Mouse (Mus musculus) heart, adult 9 months (tissue): ENCODE results near the gene Kif14.
"Not testable (repeated sequence)": the region's sequence is repeated elsewhere in the genome, so short reads cannot be mapped to it uniquely, and the experiment has no call there.

Experiments used
- DNase-seq, 2 experiments: peaks; one replicate each; pipeline ENCODE4 v3.0.0; 2022; ENCODE audit warnings: low spot score in 2 of 2

The Kif14 gene

DNA sequence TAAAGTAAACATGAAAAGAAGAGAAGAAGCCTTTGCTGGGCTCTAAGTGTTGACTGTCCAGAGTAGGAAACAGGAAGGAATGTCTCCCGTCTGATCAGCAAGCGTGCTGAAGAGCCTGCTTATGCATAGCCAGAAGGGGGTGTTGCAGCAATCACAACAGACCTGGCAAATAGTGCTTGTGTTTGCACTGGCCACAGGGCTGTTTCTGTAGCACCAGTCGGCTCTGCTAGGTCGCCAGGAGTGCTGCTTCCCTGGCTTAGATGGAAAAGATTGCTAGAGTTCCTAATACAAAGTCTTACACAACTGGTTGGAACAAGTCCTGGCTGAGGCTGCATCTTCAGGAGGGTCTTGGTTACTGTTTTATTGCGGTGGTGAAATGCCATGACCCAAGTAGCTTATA is 25.5 kb downstream of the Kif14 start:
- no peak for DNase-seq

DNA sequence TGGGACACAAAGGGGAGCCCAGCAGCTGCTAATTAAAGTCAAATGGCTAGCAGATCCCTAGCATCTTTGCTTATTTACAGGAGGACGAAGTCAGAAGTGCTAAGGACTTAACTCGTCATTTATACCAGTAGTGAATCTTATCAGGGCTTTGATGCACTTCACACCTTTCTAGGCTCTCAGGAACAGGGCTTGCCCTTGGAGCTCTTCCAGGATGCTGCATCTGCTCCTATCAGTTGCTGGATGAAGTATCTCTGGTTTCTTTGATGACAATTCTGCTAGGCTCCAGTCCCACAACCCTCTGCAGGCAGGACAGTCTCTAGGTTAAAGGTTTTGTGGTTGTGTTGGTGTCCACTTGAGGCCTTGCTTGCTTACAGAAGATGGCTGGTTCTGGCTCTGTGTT is 26.1 kb downstream of the Kif14 start:
- DNase-seq, result no peak

DNA sequence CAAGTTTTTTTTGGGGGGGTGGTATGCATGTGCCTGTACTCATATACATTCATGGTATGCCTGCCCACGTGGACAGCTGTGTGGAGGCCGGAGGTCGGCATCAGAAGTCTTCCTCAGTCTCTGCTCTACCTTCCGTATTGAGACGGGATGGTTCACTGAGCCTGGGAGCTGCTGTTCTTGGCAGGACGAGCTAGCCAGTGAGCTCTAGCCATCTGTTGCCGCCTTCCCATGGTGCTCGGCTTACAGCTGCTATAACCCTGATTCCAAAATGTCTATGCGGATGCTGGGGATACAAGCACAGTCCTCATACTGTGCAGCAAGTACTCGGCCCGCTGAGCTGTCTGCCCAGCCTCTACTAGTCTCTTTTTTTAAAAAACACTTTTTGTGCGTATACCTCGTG is 33.2 kb downstream of the Kif14 start:
- no peak for DNase-seq

DNA sequence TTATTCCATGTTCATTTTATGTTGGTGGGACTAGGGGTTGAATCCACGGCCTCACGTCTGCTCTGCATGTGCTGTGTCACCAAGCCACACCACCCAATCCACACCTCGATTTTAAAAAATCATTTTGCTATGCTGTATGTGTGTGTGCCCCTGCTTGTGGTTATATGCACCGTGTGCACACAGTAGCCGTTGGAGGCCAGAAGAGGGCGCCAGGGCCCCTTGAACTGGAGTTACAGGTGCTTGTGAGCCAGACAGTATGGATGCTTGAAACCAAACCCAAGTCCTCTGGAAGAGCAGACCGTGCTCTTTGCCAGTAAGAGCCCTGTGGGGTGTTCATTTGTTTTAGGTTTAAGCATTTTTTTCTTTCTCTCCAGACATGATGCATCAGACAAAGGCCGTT is 36.8 kb downstream of the Kif14 start:
- no peak for DNase-seq

DNA sequence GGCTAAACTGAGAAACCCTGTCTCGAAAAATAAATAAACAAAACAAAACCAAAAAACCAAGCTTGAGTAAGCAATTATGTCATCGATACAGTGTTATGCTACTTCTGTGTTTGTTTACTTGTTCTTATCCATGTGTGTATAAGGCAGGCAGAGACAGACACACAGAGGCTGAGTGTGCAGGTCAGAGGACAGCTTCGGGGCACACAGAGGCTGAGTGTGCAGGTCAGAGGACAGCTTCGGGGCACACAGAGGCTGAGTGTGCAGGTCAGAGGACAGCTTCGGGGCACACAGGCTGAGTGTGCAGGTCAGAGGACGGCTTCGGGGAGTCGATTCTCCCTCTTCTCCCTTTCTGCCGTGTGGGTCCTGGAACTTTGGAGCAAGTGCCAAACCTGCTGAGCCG is 40.1 kb downstream of the Kif14 start:
- DNase-seq, result not testable (repeated sequence)

DNA sequence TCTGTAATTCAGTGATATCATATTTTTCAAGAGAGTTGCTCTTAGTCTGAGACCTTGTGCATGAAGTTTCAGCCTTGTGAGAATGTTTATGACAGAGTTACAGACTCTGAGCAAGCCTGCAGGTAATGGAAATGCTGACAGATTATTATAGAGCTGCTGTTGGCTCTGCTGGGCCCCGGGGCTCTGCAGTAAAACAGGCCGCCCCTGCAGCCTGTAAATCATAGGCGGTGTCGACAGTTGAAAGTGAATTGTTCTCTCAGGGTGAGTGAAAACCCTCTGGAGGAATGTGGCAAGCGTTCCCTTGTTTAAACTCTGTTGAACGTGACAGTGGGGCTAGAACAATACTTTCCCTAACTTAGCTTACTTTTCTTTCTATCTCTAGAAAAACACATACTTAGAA is 46.2 kb downstream of the Kif14 start:
- no peak for DNase-seq

DNA sequence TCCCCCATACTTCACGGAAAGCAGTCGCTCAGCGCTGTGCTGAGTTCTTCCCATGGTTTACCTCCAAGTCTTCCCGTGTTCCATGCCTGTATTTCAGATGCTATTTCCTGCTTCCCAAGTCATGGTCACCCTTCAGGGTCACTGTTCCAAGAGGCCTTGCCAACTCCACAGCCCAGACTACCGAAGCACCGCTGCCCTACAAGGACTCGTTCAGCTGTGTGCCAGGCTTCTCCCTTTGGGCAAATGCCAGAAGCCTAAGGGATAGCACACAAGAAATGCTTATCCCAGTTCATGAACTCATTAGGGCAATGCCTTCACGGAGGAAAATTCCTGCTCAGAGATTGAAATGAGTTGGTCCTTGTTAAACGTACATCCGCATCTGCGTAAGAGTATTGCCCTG is 47.0 kb downstream of the Kif14 start:
- DNase-seq, result peak; percentile 15 to 41

DNA sequence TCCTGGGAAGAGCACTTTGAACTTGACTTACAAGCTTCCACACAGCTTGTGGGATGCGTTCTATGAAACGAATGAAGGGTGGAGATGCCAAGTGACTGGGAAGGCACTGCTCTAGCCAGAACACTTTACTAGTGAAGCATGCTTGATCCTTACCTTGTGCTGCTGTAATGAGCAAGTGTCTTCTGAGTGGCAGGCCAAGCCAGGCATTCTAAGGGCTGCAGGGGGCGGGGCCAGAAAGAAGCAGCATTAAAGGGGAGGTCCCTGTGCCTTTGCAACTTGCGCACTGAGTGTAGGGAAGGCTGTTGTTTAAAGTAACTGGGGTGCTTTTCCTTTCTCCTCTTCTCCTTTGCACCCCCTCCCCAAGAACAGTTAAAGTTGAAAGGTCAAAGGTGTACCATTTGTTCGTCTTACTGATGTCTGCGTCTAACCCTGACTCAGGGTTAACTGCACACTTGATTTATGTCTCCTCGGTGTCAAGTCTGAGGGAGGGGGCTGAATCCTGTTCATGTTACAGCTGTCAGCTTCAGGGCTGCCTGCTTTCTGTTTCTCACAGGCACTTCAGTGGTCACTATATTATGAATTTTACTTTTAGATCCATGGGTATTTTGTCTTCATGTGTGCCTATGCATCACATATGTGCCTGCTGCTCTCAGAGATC is 52.7 kb downstream of the Kif14 start:
- no peak for DNase-seq

DNA sequence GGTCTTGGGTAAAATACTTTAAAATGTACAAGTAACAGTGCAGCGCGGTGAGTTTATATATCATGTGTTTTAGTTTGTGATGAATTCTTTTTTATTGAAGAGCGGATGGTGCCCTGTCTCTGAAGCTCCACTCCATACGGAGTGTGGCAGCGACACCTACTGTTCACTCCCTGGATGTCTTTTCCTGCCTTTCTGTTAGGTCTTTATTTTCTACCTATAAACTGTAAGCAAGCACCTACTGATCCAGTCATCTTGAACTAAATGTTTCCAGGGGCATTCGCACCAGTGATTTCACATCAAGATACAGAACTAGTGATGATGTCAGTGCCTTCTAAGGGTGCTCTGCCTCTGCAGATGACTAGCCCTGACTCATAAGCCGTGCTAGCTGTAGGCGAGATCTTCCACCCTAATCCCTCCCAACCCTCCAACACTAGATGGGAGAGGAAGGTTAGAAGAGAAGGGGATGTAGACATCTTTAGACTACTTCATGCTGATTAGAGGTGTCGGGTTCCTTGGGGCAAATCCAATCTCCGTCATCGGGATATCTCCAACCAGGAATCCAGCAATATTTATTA is 55.3 kb downstream of the Kif14 start:
- DNase-seq, result no peak

DNA sequence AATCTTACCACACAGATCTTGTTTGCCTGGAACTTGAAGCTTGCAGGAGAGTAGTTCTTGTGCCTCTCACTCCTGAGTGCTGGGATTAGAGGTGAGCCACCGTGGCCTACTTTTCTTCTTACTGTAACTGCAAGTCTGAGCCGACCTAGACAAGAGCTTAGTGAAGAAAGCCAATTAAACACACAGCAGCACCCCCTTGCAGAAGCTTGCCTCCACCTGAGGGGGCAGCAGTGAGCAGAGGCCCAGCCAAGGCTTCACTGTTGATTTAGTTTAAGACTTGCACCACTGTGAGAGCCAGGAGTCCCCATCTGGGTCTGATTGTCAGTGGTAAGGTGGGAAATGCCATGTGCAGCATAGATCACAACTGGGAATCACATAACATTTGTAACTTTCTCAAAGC is 58.8 kb downstream of the Kif14 start:
- peak in 1 of 2 experiments; percentile 13 for DNase-seq

DNA sequence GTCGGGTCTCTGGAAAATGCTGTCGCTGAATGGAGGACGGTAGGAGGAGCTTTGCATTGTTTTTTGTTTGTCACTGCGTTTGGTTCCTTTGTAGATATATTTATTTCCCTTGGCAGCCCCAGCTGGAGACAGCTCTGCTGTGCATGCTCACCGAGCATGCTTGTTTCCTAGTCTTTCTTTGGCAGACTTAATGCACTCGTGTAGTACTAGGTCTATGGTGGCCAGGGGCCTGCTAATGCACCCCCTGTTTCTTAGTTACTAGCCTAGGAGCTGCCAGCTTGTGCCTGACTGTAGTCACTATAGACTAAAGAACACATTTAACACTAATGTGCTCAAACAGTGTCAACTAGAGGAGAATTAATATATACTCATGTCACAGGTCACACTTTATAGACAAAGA is 59.7 kb downstream of the Kif14 start:
- DNase-seq, result no peak

DNA sequence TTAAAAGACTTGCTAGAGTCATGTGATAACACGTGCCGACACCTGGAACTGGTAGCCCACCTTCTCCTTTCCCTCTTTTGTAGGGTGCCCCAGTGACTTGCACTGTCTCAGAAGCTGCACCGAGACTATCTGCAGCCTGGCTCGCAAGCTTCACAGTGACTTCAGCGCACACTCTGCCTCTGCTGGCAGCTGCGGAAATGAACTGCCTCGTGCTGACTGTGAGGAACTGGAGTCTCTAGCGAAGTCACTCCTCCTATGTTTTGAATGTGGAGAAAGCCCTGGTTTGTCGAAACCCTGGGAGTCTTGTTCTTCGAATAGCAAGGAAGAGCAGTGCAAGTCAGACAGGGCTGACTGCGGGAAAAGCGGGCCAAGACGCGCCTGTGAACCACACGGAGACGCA is 61.0 kb downstream of the Kif14 start:
- no peak for DNase-seq

DNA sequence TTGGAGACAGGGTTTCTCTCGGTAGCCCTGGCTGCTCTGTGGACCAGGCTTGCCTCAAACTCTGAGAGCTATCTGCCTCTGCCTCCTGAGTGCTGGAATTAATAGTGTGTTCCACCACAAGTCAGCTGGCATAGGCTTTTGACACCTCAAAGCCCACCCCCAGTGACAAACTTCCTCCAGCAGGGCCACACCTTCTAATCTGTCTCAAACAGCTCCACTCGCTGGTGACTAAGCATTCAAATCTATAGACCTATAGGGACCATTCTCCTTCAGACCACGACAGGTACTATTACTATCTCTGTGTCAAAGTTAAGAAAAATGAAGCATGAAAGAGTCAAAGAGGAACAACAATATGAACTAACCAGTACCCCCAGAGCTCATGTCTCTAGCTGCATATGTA is 66.4 kb downstream of the Kif14 start:
- DNase-seq, result no peak

DNA sequence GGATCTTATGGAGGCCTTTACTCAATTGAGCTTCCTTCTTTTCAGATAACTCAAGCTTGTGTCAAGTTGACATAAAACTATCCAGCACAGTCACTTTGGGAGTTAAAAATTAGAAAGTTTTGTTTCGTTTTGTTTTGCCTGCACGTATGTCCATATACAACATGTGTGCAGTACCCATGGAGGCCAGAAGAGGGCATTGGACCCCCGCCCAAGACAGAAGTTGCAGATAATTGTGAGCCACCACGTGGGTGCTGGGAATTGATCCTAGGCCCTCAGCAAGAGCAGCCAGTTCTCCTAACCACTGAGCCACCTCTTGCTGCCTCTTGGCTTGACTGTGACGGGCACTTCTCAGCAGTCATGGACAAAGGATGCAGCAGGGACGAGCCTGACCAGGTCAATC is 70.8 kb downstream of the Kif14 start:
- no peak for DNase-seq

DNA sequence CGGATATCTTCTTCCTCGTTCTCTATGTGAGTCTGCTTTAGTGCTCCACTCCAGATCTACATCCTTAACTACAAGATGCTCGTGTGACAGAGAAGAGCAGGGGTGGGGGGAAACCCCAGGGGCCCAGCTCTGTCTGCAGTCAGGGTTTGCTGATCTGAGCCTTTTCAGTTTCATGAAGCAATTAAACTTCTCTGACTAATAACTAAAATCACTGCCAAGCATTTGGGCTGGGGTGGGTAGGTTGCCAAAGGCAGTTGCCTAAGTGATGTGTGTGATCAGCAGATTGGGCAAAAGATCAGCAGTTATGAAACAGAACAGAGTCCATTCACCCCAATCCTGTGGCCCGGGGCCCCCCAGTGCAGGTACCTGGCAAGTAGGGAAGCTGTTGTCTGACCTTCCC is 72.1 kb downstream of the Kif14 start:
- DNase-seq, result peak; percentile 15 to 33

DNA sequence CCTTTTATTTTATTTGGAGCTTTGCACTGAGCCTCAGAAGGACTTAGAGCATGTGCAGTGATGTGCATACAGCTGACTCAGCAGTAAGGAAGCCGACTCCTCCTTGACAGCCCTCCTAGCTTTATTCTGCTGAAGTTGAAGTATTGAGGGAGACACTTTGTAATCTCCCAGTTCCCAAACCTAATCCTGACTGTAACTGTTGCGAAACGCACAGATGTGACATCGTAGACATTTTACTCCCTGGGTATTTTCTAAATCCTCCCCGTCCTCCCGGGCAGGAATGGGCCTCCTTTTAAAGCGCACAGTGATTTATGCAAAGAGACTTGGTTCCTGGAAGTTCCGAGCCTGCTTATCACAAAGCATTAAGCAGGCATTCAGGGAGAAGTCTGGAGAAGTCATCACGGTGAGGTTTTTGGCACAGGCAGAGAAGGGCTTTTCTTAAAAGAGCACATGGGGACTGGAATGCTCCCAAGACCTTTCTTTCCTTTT is 74.3 kb downstream of the Kif14 start:
- peak; percentile 32 to 61 for DNase-seq

DNA sequence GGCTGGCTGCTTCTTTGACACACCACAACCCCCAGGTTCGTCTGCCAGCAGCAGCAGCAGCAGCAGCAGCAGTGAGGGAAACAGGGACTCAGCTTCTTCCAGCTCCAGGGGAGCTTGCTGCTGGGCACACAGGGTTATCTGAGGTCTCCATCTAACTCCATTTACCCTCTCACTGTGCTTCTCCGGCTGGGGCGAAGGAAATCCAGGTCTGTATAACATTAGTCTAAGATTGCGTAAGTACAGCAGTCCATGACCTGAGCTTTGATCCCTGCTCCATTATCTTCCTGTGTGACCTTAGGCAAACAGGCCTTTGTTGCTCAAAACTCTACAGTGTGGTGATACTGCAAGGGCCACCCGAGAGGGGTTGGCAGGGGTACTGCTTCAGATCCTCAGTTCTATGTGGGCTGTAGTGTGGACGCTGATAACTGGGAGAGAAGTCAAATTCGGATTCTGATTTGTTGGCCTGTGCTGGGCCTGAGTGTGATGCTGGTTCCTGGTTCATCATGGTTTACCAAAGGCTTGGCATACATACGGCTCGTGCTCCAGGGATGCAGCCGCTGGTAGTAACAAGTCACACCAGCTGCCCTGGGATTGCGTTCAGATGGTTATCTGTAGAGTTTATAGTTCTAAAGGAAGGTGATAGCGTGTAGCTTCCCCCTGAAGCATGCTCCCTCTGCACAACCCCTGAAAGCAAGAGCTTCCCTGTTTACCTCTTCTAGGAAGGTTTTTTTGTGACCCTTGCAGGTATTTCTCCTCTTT is 75.7 kb downstream of the Kif14 start:
- DNase-seq, result no peak

DNA sequence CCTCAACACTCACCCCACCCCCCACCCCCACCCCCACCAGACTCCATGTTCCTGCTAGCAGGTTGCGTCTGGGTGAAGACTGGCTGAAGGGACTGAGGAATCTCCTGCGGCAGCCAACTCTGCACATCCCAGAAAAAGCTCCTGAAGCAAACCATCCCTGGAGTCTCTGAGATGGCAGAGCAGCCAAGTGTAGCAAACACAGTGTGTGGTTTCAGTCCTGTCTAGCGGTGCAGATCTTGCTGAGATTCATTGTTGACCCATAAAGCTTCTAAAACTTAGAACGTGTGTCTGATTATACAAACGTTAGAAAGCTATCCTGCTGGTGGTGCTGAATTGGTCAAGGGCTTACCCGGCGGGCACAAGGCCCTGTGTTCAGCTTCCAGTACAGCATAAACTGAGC is 77.8 kb downstream of the Kif14 start:
- no peak for DNase-seq

DNA sequence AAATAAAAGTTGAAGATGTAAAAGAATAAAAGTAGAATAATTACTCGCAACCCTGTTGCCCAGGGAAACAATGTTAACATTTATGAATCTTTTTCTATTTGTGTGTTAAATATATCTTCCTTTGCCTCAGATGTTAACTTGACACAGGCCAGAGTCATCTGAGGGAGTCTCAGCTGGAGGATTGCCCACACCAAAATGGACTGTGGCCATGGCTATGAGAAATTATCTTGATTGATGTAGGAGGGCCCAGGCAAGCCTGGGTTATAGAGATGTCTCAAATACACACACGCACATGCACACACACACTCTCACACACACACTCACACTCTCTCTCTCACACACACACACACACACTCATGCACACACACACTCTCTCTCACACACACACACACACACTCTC is 80.9 kb downstream of the Kif14 start:
- DNase-seq, result no peak

DNA sequence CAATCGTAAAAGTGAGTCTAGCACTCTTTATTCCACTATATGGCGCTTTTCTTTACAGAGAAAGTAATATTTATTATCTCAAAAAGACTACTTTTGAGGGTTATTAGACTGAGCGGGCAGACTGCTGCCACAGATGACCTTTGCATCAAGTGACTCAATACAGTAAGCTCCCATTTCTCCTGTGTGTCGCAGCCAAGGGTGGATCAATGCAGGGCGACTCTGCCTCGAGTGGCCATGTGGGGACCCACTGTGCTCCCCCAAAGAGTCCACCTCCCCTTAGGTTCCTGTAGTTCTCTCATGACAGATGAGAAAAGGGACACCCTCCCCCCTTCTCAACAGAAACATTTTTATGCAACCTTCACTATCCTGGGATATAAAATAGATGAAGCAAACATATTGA is 84.1 kb downstream of the Kif14 start:
- no peak for DNase-seq

DNA sequence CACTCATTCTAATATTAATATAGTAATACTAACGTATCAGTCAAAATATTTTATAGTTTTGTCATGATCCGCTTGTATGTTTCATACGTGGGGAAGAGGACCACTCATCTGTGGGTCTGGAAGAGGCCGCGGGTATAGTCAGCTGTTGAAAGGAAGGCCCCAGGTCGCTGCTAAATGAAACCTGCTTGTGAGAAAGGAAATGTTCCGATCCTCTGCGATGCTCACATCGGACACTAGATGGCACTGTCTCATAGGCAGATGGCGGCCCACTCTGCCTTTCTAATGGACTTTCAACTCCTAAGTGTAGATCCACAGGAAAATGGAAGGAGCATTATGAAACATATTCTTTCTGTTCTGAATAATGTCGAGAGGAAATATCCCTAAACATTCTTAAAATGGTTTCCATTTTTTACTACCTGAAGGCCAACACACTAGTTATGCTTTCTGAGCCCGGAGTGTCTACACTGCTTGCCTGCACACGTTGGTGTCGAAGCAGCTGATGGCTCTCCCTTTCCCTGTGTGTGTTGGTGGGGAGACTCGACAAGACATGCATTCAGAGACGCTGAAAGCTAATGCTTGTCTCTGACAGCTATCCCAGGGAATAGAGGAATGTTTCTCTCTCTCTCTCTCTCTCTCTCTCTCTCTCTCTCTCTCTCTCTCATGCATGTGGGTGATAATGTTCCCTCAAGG is 84.9 kb downstream of the Kif14 start:
- DNase-seq, result peak; percentile 12 to 54

DNA sequence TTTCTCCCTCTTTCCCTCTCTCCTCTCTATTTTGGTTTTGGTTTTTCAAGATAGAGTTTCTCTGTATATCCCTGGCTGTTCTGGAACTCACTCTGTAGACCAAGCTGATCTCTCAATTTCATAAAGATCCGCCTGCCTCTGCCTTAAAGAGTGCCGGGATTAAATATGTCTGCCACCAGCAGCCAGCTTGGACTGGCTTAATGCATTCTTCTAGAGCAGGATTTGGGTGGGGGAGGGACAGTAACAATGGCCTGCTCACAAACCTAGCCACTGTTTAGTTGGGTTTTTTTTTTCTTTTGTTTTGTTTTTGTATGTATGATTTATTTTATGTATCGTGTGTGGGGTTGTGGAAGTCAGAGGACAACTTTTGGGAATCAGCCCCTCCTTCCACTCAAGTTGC is 88.5 kb downstream of the Kif14 start:
- DNase-seq, result no peak

DNA sequence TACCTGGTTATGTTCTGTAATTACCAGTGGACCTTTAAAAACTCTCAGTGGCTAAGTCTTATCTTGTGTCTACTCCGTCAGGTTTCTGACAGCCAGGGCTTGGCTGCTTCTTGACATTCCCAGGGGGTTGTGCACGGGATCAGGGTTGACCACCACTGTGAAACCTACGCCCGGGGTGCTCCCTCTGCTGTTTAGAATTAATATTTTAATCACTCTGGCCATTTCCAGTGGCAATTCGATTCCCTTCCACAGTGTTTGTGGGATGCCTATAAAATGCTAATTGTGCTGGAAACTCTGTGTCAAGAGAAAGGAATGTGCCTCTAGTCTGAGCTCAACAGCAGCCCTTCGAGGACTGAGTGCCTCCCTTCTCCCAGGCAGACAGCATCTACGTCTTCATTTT is 89.7 kb downstream of the Kif14 start:
- DNase-seq, result peak; percentile 12 to 16
